Mouse (Mus musculus): ENCODE data around the gene Dis3. TPM values are rescaled to one million over a fixed set of nuclear protein-coding genes. Genes with fewer than 3 reads are reported as not detected.
A peak's percentile ranks its signal among the peaks of the same experiment; 100 is the strongest.

Gene Dis3
- polyA plus RNA-seq, 1 experiment from 2014 or later, result 25.9 TPM

DNA sequence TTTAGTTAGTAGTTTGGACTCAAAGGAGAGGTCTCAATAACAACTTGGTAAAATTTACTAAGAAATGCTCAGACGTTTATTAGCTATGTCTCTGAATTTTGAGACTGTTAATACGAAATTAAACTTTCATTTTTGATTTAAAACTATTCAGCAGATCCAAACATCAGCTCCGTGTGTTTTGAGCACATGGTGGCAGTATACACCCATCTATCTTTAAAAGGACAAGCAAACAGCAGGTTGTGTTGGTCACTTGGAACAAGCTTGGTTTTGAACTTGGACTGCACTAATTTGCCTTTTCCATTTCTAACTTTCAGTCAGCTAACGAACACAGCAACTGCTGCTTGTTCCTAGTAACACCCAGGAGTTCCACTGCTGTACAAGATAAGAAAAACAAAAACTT lies 18.0 kb upstream of the Dis3 start:
- Histone ChIP-seq H3K4me2 (replicated peaks) (no peak overlapping the region), H3K27ac (no peak overlapping the region), H3K9me3 (no peaks in the 10 kb centered on the region), H3K36me3 (peaks cover 28% of the 10 kb centered on the region), H3K4me1 (replicated peaks) (no peaks in the 10 kb centered on the region), H3K9ac (replicated peaks) (no peak overlapping the region), H3K27me3 (no peaks in the 10 kb centered on the region), H3K4me3 (replicated peaks) (no peak overlapping the region)
- ATAC-seq, result no peak
- 85% methylated on average over 4 of the region's 4 CpGs for WGBS

DNA sequence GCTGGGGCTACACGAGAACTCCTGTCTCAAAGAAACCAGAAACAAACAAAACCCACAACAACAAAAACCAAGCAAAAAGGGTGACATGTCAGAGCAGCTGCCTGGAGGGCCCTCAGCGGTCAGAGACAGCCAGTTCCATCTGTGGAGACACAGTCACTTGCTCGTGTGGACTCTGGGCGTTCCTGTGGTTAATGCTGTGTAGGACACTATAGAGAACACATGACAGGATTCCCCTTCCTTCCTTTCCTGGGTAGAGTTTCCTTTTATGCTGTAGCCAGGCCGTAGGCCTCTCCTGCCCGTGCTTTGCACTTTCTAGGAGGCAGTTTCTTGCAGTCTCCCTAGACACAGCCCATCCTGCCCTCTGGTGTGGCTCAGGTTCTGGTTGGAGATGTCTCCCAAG lies 9.2 kb upstream of the Dis3 start:
- no peak overlapping the region for H3K9ac ChIP-seq (replicated peaks)
- no peaks in the 10 kb centered on the region for H3K4me1 ChIP-seq (replicated peaks)
- 94% methylated on average over 6 of the region's 6 CpGs for WGBS
- H3K27me3 ChIP-seq, result no peaks in the 10 kb centered on the region
- no peak overlapping the region for H3K4me3 ChIP-seq (replicated peaks)
- no peaks in the 10 kb centered on the region for H3K9me3 ChIP-seq
- no peak for ATAC-seq
- no peak overlapping the region for H3K27ac ChIP-seq
- peaks cover 73% of the 10 kb centered on the region for H3K36me3 ChIP-seq
- H3K4me2 ChIP-seq (replicated peaks), result no peak overlapping the region

DNA sequence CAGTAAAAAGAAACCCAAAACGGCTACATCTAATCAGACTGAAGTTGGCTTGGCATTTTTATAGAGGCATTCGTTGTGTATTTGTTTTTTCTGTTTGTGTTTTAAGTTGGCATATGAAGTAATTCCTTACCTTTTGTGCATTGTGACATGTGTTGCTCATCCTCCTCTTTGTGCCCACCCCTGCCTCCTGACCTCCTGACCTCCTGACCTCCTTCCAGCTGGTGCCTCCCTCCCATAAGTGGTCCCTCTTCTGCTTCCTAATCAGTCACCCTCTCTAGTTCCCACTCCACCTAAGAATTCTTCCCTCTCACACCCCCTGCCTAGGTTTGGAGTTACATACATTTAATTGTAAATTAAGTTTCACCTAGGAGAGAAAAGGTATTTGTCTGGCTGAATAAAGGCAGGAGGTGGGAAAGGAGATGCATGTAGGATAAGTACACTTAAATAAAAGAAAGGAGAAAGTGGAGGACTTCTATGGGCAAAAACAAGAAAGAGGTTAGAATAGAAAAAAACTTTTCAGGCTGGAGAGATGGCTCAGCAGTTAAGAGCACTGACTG lies 8.1 kb upstream of the Dis3 start:
- H3K36me3 ChIP-seq, result peaks cover 78% of the 10 kb centered on the region
- H3K4me3 ChIP-seq (replicated peaks), result no peak overlapping the region
- WGBS, result 87% methylated on average over 2 of the region's 2 CpGs
- no peaks in the 10 kb centered on the region for H3K9me3 ChIP-seq
- no peaks in the 10 kb centered on the region for H3K27me3 ChIP-seq
- ATAC-seq, result no peak
- H3K4me1 ChIP-seq (replicated peaks), result no peaks in the 10 kb centered on the region
- no peak overlapping the region for H3K27ac ChIP-seq
- no peak overlapping the region for H3K4me2 ChIP-seq (replicated peaks)
- H3K9ac ChIP-seq (replicated peaks), result no peak overlapping the region

DNA sequence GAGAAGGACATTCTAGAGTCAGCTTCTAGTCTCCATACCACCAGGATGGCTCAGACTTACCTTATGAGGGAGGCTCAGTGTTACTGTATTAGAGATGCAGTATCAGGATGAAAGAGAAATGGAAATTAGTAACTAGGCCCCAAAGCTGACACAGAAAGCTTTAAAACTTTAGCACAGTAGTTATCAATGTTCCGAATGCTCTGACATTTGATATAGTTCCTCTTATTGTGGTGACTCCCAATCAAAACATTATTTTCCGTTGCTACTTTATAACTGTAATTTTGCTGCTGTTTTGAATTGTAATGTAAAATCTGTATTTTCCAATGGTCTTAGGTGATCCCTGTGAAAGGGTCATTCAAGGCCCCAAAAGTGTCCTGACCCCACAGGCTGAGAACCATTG lies 7.1 kb upstream of the Dis3 start:
- no peak overlapping the region for H3K27ac ChIP-seq
- H3K4me1 ChIP-seq (replicated peaks), result no peaks in the 10 kb centered on the region
- H3K27me3 ChIP-seq, result no peaks in the 10 kb centered on the region
- peaks cover 83% of the 10 kb centered on the region for H3K36me3 ChIP-seq
- no peak overlapping the region for H3K4me2 ChIP-seq (replicated peaks)
- no peak overlapping the region for H3K4me3 ChIP-seq (replicated peaks)
- no peaks in the 10 kb centered on the region for H3K9me3 ChIP-seq
- H3K9ac ChIP-seq (replicated peaks), result no peak overlapping the region
- 92% methylated on average over 2 of the region's 2 CpGs for WGBS
- ATAC-seq, result no peak

DNA sequence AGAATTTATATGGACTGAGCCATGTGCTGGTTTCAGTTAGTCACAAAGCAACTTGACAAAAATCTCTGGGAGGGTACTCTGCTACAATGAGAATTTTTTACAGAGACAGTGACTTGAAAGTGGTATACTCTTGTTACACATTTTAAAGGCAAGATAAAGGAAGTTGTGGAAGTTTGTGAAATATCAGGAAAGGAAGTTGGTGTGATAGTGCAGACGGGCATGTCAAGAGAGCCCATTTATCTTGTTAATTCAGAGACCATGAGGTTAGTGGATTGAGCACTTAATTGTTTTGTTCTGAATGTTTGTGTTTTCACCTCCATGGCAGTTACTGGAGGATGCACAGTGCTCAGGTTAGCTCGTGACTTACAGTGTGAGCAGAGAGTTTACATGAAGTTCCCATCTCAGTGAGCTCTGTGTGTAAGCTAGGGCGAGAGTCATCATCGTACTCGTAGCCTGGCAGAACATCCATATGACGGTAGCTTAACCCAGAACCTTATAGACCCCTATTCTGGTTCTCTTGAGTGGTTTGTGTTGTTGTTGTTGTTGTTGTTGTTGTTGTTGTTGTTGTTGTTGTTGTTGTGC lies 5.1 kb upstream of the Dis3 start:
- H3K27me3 ChIP-seq, result no peaks in the 10 kb centered on the region
- H3K36me3 ChIP-seq, result peaks cover 67% of the 10 kb centered on the region
- no peak overlapping the region for H3K4me3 ChIP-seq (replicated peaks)
- H3K9ac ChIP-seq (replicated peaks), result no peak overlapping the region
- H3K4me2 ChIP-seq (replicated peaks), result no peak overlapping the region
- no peak for ATAC-seq
- H3K27ac ChIP-seq, result no peak overlapping the region
- WGBS, result 95% methylated on average over 6 of the region's 6 CpGs
- peaks cover 10% of the 10 kb centered on the region; the same call in 1 of the 2 replicates for H3K4me1 ChIP-seq (replicated peaks)
- no peaks in the 10 kb centered on the region for H3K9me3 ChIP-seq

DNA sequence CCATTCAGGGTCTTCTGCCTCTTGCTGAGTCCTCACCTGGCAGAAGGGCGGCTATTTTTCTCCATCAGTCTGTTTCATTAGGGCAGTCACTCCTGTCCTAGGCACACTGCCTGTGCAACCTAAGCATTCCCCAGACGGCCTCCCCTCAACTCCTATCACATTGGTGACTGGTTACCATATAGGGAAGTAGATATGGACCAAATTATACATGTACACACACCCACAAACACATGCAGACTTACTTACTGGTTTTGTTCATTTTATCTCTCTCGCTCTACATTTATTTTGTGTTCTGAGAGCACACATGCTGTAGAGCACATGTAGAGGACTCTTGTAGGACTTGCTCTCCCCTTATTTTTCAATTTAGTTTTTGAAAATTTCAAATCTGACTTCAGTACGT lies 3.5 kb upstream of the Dis3 start:
- Histone ChIP-seq H3K4me2 (replicated peaks) (no peak overlapping the region), H3K4me1 (replicated peaks) (peaks cover 18% of the 10 kb centered on the region), H3K9ac (replicated peaks) (no peak overlapping the region), H3K27ac (no peak overlapping the region), H3K36me3 (peaks cover 53% of the 10 kb centered on the region), H3K27me3 (no peaks in the 10 kb centered on the region), H3K9me3 (no peaks in the 10 kb centered on the region), H3K4me3 (replicated peaks) (no peak overlapping the region)
- 96% methylated on average over 4 of the region's 4 CpGs for WGBS
- ATAC-seq, result no peak

DNA sequence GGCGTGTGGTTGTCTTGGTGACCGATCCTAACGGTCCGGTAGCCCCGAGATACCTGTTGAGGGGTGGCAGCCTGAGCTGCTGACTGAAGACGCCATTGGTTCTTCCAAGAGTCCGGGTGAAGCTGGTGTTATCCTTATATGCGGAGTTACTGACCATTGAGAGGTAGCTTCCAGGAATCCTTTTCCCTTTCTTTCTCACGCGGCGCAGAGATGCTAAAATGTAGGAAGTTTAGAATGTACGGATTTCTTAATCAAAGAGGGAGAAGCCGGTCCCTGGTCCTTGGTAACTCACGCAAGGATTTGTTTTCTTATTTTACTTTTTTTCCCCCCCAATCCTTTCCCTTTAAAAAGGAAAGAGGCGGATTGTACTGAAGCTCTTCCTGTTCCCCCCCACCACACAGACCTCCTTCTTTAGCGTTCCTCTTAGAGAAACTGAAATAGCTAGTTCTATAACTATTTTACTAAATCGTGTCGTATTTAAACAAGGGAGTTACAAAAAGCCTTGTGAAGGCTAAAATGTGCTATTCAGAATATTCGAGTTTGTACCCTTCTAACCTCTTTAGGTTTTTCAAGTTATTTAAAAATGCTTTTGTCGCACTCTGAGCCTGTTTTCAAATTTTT lies 507 bp upstream of the Dis3 start:
- WGBS, result 7% methylated on average over 20 of the region's 20 CpGs
- no peak for ATAC-seq

DNA sequence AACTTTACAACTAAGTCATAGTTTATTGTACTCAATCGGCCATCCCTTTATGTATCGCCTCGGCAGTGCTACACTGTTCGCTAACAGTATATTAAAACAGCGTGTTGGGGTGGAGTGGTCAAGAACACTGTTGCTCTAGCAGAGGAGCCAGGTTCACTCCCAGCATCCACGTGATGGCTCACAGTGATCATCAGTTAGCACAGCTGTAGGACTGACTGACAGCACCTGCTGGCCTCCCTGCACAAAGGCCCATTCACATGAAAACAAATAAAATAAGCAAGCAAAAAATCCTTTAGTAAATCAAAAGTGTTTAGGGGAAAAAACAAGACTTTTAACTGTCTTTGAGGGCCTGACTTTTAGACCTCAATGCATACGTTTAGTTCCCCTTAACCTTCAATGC lies 10.6 kb downstream of the Dis3 start:
- Histone ChIP-seq H3K9me3 (no peaks in the 10 kb centered on the region), H3K27ac (no peak overlapping the region), H3K4me3 (replicated peaks) (no peak overlapping the region), H3K36me3 (peaks cover 66% of the 10 kb centered on the region), H3K4me1 (replicated peaks) (no peaks in the 10 kb centered on the region), H3K9ac (replicated peaks) (no peak overlapping the region), H3K4me2 (replicated peaks) (no peak overlapping the region), H3K27me3 (no peaks in the 10 kb centered on the region)
- ATAC-seq, result no peak
- WGBS, result 93% methylated on average over 7 of the region's 7 CpGs

More for the DNA sequence above, 507 bp upstream of the Dis3 start:
- Histone ChIP-seq H3K9ac (replicated peaks) (peak overlapping the region; percentile 70), H3K36me3 (peaks cover 56% of the 10 kb centered on the region), H3K9me3 (no peaks in the 10 kb centered on the region), H3K4me3 (replicated peaks) (peak overlapping the region; percentile 93), H3K4me1 (replicated peaks) (peaks cover 18% of the 10 kb centered on the region), H3K4me2 (replicated peaks) (peak overlapping the region; percentile 56), H3K27me3 (no peaks in the 10 kb centered on the region), H3K27ac (no peak overlapping the region)

DNA sequence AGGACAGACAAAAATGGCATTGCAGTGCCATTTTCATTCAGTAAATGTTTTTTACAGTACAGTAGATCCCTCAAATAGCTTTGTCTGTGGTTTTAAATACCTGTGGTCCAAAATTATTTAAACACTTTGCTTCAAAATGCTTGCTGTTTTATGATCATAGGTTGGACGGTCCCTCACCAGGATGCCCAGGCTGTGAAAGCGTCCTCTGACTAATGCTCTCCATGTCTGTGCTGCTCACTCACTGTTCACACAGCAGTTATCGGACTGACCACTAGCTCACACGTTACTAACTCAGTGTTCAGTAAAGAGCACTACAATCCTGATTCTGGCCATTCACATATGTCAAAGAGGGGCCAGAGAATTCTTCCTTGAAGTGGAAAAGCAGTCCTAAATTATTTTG lies 28.4 kb downstream of the Dis3 start:
- no peaks in the 10 kb centered on the region for H3K27me3 ChIP-seq
- H3K4me3 ChIP-seq (replicated peaks), result no peak overlapping the region
- H3K9me3 ChIP-seq, result no peaks in the 10 kb centered on the region
- no peak overlapping the region for H3K9ac ChIP-seq (replicated peaks)
- H3K4me1 ChIP-seq (replicated peaks), result no peaks in the 10 kb centered on the region
- no peak overlapping the region for H3K4me2 ChIP-seq (replicated peaks)
- ATAC-seq, result no peak
- H3K27ac ChIP-seq, result no peak overlapping the region
- WGBS, result 90% methylated on average over 4 of the region's 4 CpGs
- peaks cover 28% of the 10 kb centered on the region for H3K36me3 ChIP-seq

DNA sequence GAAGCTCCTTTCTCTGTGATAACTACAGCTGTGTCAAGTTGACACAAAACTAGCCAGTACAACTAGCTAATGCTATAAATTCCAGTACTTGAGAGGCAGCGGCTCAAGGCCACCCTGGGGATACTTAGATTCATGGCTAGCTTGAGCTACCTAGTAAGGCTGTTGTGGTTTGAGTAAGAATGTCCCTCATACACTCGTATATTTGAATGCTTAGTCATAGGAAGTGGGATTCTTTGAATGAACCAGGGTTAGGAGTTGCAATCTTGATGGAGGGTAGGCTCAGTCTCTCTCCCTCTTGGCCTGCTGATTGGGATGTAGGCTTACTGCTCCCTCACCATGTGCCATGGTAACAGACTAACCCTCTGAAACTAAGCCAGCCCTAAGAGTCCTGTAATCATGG lies 36.5 kb downstream of the Dis3 start:
- H3K27ac ChIP-seq, result no peak overlapping the region

DNA sequence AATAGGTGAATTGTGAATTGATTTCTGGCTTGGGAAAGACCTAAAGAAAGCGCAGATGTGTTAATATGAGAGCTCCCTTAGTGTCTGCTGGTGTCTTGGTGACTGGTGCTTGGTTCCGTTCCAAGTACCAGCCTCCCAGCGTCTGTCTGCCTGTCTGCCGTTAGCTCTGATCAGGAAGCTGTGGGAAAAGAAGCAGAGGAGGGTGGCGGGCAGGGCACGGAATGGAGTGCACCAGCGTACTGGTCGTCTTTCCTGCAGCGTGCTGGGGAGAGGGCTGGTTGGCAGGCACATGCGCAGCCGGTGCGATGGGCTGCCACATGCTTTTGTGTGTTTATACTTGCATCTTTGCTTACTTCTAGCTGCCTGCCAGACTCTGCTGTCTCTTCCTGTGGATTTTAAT lies 39.0 kb downstream of the Dis3 start:
- WGBS, result 94% methylated on average over 12 of the region's 12 CpGs
- Histone ChIP-seq H3K27me3 (no peaks in the 10 kb centered on the region), H3K4me3 (replicated peaks) (no peak overlapping the region), H3K9me3 (no peaks in the 10 kb centered on the region), H3K27ac (no peak overlapping the region), H3K36me3 (peaks cover 31% of the 10 kb centered on the region), H3K4me1 (replicated peaks) (no peaks in the 10 kb centered on the region), H3K9ac (replicated peaks) (0 out of 2 replicates have a peak overlapping the region, but pooled peaks have one; percentile 1), H3K4me2 (replicated peaks) (no peak overlapping the region)
- no peak for ATAC-seq

More for the DNA sequence above, 36.5 kb downstream of the Dis3 start:
- Histone ChIP-seq H3K4me2 (replicated peaks) (no peak overlapping the region), H3K4me3 (replicated peaks) (no peak overlapping the region), H3K27me3 (no peaks in the 10 kb centered on the region), H3K4me1 (replicated peaks) (no peaks in the 10 kb centered on the region), H3K36me3 (peaks cover 27% of the 10 kb centered on the region), H3K9ac (replicated peaks) (no peak overlapping the region), H3K9me3 (no peaks in the 10 kb centered on the region)
- 100% methylated on average over 2 of the region's 2 CpGs for WGBS
- ATAC-seq, result no peak

DNA sequence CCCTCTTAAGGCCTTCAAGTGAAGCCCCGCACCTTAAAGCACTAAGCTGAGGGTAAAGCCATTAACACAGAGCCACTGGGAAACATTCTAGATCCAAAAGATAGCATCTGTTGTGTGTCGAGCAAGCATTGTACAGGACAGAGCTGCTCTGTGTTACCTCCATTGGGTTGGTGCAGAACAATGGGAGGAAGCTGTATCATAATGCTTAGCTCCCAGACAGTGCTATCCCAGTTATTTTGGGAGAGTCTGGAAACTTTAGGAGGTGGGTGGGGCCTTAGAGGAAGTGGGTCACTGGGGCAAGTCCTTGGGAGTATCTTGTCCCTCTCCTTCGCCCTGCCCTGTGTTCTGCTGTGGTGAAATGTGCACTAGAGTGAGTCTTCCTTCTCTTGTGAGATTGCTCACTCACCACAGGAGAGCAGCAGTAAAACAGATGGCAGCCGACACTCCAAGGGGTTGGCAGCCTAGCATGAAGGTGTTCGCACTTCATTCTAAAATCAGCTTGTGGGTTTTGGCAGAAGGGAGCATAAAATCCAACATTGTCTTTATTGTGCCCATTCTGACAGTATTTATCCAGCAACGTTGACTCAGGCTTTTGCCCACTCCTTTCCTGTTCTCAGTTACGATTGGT lies 40.5 kb downstream of the Dis3 start:
- H3K4me1 ChIP-seq (replicated peaks), result no peaks in the 10 kb centered on the region
- ATAC-seq, result 0 out of 2 replicates have a peak, but pooled peaks have one; percentile 24
- WGBS, result 92% methylated on average over 7 of the region's 7 CpGs

More for the DNA sequence above, 40.5 kb downstream of the Dis3 start:
- Histone ChIP-seq H3K4me3 (replicated peaks) (no peak overlapping the region), H3K9me3 (no peaks in the 10 kb centered on the region), H3K4me2 (replicated peaks) (no peak overlapping the region), H3K27me3 (no peaks in the 10 kb centered on the region), H3K27ac (no peak overlapping the region), H3K9ac (replicated peaks) (no peak overlapping the region), H3K36me3 (peaks cover 31% of the 10 kb centered on the region)
